In genomic region chr7:111374534-111374933, GRCm38 (mm10) we compare ENCODE assay signal across 18 mouse cellular contexts.
"Had no signal": no experiment of that assay in that cellular context is flagged by ENCODE, and none has a peak within 500 bp of the region (broad histone marks: within the 10 kb centered on the region; RNA-seq: fewer than 3 reads in every experiment).

No protein-coding gene starts in this region.

- H3K4me2 ChIP-seq: lung, embryonic 14.5 days; midbrain, embryonic 12.5 days; midbrain, embryonic 15.5 days; neural tube, embryonic 13.5 days; neural tube, embryonic 15.5 days had no signal

- H3K9ac ChIP-seq: lung, embryonic 14.5 days; midbrain, embryonic 12.5 days; midbrain, embryonic 15.5 days; neural tube, embryonic 13.5 days; neural tube, embryonic 15.5 days had no signal

- DNase-seq: lung, adult 18-20 months; lung, embryonic 14.5 days; lung, postnatal 10 days; lung, postnatal 4 days; retina, postnatal 1 day; right cerebral cortex, adult 18-20 months; right cerebral cortex, postnatal 25 days; right cerebral cortex, postnatal 4 days; spleen, adult 18-20 months; thymus, adult 18-20 months; thymus, postnatal 14 days; thymus, postnatal 36 days had no signal

- H3K4me3 ChIP-seq: midbrain, embryonic 10.5 days; midbrain, embryonic 12.5 days; midbrain, embryonic 15.5 days; myocyte; neural tube, embryonic 13.5 days; neural tube, embryonic 15.5 days had no signal

- H3K9me3 ChIP-seq: midbrain, embryonic 10.5 days; midbrain, embryonic 12.5 days; midbrain, embryonic 15.5 days; neural tube, embryonic 13.5 days; neural tube, embryonic 15.5 days had no signal

- ATAC-seq: midbrain, embryonic 15.5 days had no signal

- H3K36me3 ChIP-seq: midbrain, embryonic 10.5 days; midbrain, embryonic 12.5 days; midbrain, embryonic 15.5 days; neural tube, embryonic 13.5 days; neural tube, embryonic 15.5 days had no signal

- H3K27ac ChIP-seq: midbrain, embryonic 10.5 days; midbrain, embryonic 12.5 days; midbrain, embryonic 15.5 days; neural tube, embryonic 13.5 days; neural tube, embryonic 15.5 days had no signal

- H3K4me1 ChIP-seq: midbrain, embryonic 10.5 days; midbrain, embryonic 12.5 days had no signal

- H3K27me3 ChIP-seq: midbrain, embryonic 12.5 days; midbrain, embryonic 15.5 days; neural tube, embryonic 13.5 days; neural tube, embryonic 15.5 days had no signal
